Mouse (Mus musculus) thymus, adult 2 months (tissue): ENCODE data around the gene Gm10840.

Experiments used
- CTCF ChIP-seq: fragments of 200-500 bp; IDR thresholded peaks from 2 replicates; pipeline ENCODE4 v1.5.1; 2012; ENCODE audit warnings: mild to moderate bottlenecking, control low read depth, low read length, moderate library complexity, borderline replicate concordance; ENCODE audit not compliant: control insufficient read depth, poor library complexity, insufficient read depth; ENCODE audit errors: extremely low read depth
- POLR2A ChIP-seq: fragments of 200-500 bp; IDR thresholded peaks from 2 replicates; pipeline ENCODE4 v1.6.1; 2012; ENCODE audit warnings: mild to moderate bottlenecking, low read length, control low read depth, moderate library complexity; ENCODE audit not compliant: control insufficient read depth, poor library complexity, insufficient read depth; ENCODE audit errors: extremely low read depth

DNA sequence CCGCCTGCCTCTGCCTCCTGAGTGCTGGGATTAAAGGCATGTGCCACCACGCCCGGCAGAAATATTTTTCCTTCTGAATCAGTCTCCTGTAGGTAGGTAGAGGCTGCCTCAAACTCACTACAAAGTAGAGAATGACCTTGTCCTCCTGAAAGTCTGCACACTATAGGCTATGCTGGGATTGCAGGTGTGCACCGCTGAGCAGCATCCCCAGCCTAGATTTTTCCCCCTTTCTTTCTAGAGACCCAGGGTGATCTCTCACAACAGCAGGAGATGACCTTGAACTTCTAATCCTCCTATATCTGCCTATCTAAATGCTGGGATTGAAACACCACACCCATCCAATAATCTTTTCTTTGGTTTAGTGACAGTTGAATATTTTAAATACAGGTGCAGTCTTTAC lies 26.7 kb downstream of the Gm10840 start:
- TF ChIP-seq CTCF (no peak), POLR2A (no peak)
